Mouse (Mus musculus) bone marrow macrophage, adult 2 months (primary cell): ENCODE measurements around the gene Ankle1. TPM values are rescaled to one million over a fixed set of nuclear protein-coding genes. Genes with fewer than 3 reads are reported as not detected.

Experiments used
- H3K27ac ChIP-seq: 2 replicates; pipeline ENCODE4 v1.5.1; 2012; ENCODE audit warnings: low read depth, low read length; ENCODE audit not compliant: insufficient read depth
- H3K4me1 ChIP-seq: 2 replicates; pipeline ENCODE4 v1.6.1; 2012; ENCODE audit warnings: low read length; ENCODE audit not compliant: control insufficient read depth, insufficient read depth
- H3K4me3 ChIP-seq: 2 replicates; pipeline ENCODE4 v1.5.1; 2012; ENCODE audit warnings: mild to moderate bottlenecking, low read length, moderate library complexity; ENCODE audit not compliant: insufficient read depth
- CTCF ChIP-seq: IDR thresholded peaks from 2 replicates; pipeline ENCODE4 v1.5.1; 2012; ENCODE audit warnings: low read depth, mild to moderate bottlenecking, low read length, moderate library complexity
- POLR2A ChIP-seq: IDR thresholded peaks from 2 replicates; pipeline ENCODE4 v1.6.1; 2012; ENCODE audit warnings: mild to moderate bottlenecking, low read depth, low read length, borderline replicate concordance
- polyA plus RNA-seq: library from polyadenylated mRNA; stranded (reverse); fragments of >200 nt; gene quantifications from 2 replicates; pipeline ENCODE4 v1.2.4, GENCODE M21; 2012; ENCODE audit not compliant: missing spikeins, insufficient read depth, insufficient read length

Gene Ankle1
- polyA plus RNA-seq, result 9.8 and 14.0 TPM in 2 replicates

DNA sequence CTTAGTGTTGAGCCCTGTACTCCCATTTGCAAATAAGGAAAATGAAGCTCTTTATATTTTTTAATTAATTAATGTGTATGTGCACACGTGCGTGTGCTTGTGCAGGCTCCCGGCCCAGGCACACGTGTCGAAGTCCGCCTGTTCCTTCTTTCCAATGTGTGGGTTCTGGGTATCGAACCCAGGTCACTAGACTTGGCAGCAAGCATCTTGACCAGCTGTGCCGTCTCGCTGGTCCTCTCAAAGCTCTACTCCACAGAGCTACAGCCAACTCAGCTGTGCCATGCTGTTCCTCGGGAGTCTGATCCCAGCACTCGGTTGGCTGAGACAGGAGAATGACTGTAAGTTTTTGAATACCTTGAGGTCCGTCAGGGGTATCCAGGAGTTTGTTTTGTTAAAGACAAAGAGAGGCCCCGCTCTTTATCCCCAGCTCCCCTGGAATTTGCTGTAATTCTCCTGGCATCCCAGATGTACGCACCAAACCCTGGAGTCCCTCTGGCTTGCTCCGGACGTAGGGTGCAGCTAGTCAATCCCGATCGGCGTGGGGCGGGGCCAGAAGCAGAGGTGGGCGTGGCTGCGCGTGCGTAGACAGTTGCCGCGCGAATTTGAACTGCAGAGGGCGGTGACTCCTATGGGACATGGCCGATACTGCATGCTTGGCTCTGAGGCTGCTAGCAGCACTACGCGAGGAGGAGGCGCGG lies at the start of gene Ankle1:
Gene Ankle1, plus strand, starts transcription at position 610 of the 698 bp plus-strand sequence.
- peak within 1 kb of the TSS; percentile 64 for H3K27ac ChIP-seq
- H3K4me3 ChIP-seq, result peak within 1 kb of the TSS; percentile 79
- TF ChIP-seq POLR2A (peak; percentile 78; the same call in 1 of the 2 replicates), CTCF (no peak)
- H3K4me1 ChIP-seq, result peaks cover 20% of the 10 kb centered on the region

DNA sequence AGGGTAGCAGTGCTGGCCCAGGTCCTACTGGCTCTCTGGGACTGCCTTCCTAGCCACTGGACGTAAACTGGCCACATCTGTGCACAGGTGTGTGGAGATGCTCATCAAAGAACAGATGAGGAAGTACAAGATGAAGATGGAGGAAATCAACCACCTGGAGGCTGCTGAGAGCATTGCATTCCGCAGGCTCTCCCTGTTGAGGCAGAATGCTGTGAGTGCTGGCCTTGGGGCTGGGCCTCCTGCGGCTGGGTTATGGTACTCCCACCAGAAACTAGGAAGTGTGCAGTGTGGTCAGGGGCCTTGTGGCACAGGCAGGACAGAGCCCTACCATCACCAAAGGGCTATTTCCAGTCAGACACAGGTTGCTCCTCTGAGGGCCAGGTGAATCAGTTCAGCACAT lies 47.8 kb upstream of the Ankle1 start:
- Histone ChIP-seq H3K4me1 (no peaks in the 10 kb centered on the region), H3K4me3 (no peak overlapping the region), H3K27ac (no peak overlapping the region)
- TF ChIP-seq CTCF (no peak), POLR2A (no peak)

DNA sequence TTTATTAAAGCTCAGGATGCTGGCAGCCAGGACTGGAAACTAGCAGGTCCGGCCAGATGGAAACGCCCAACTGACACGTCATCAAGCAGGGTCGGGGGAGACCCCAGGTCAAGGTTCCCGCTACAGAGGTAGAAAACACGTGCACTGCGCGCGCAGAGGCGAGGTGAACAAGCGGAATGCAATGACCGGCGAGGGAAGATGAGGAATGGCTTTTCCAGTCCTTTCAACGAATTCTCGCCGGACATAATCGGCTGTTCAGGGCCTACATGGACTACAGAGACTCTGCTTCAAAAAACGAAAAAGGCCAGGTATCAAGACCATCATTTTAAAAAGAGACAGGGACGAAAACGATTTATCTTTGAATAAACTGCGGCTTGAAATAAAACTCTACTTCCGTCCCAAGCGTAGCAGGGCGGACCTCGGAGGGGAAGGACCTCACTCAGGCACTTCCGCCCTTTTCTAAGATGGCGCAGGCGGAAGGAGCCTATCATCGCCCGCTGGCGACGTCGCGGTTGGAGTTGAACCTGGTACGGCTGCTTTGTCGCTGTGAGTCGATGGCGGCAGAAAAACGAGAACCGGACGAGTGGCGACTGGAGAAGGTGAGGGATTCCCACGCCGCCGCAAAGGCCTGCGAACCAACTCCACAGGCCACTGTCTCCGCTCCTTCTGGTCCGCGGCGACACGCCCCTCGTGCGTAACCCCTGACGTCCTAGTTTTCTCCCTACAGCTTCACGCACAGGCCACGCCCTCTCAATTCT lies 38.9 kb upstream of the Ankle1 start, which contains the start of gene Use1:
Gene Use1, plus strand, starts transcription at position 78 of the 758 bp plus-strand sequence.
- Histone ChIP-seq H3K4me3 (peak within 1 kb of the TSS; percentile 82), H3K4me1 (peaks cover 29% of the 10 kb centered on the region), H3K27ac (peak within 1 kb of the TSS; percentile 97)
- TF ChIP-seq POLR2A, result no peak
- TF ChIP-seq CTCF, result no peak

DNA sequence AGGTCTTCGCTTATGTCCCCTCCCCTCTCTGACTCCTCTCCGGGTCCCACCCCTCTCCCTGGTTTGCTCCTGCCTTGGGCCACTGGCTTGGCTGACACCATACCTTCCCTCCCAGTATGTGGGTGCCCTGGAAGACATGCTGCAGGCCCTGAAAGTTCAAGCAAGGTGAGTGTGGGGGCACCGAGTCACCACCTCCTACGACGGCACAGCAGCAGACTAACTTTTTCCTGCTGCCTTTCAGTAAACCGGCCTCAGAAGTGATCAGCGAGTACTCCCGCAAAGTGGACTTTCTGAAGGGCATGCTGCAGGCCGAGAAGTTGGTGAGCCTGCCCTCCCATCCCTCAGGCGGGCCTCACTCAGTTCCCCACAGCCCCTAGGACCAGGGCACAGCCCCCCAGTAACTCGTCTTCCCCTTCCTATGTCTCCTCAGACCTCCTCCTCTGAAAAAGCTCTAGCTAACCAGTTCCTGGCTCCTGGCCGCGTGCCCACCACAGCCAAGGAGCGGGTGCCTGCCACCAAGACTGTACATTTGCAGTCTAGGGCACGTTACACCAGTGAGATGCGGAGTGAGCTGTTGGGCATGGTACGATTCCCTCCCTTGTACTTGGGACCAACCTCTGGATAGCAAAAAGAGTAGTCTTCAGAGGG lies 38.2 kb upstream of the Ankle1 start:
- TF ChIP-seq CTCF (0 out of 2 replicates have a peak, but pooled peaks have one; percentile 9), POLR2A (no peak)
- H3K4me1 ChIP-seq, result peaks cover 35% of the 10 kb centered on the region
- peak overlapping the region; percentile 97 for H3K27ac ChIP-seq
- H3K4me3 ChIP-seq, result peak overlapping the region; percentile 82

DNA sequence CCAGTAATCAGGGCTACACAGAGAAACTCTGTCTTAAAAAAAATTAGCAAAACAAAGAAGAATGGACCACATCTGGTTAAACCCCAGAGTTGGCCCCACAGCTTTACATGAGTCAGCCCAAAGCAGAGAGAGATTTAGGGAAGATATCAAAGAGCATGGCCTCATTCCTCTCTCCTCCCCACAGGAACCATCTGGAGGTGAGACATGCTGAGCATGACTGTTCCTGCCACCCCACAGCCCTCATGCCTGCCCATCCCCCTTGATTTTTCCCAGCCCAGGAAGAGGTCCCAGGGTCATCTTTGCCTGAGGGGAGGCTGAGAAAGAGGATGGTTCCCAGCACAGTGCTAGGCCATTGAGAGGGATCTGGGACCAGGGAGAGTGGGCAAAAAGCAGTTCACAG lies 37.4 kb upstream of the Ankle1 start:
- H3K27ac ChIP-seq, result peak overlapping the region; percentile 97
- TF ChIP-seq POLR2A, result no peak
- no peak for TF ChIP-seq CTCF
- peaks cover 36% of the 10 kb centered on the region for H3K4me1 ChIP-seq
- H3K4me3 ChIP-seq, result peak overlapping the region; percentile 82

DNA sequence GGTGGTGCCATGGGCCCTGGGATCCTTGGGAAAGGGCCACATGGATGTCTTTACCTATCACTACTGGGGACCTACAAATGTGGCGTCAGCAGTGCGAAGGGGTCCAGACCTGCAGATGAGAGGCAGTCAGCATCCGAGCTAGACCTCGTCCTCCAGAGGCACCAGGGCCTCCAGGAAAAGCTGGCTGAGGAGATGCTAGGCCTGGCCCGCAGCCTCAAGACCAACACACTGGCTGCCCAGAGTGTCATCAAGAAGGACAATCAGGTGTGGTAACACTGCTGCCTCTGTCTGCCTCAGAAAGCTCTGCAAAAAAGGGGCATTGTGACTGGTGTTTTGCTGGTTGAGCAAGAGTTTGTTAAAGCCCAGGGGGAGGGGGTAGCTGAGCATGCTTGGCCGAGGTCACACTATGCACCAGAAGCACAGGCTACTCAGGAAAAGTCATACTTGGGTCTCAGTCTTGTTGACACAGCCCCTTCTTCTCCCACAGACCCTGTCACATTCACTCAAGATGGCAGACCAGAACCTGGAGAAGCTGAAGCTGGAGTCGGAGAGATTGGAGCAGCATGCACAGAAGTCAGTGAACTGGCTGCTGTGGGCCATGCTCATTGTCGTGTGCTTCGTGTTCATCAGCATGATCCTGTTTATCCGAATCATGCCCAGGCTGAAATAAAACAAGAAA lies 36.6 kb upstream of the Ankle1 start:
- Histone ChIP-seq H3K27ac (peak overlapping the region; percentile 97), H3K4me1 (peaks cover 36% of the 10 kb centered on the region), H3K4me3 (peak overlapping the region; percentile 82)
- TF ChIP-seq CTCF, result no peak
- TF ChIP-seq POLR2A, result no peak

DNA sequence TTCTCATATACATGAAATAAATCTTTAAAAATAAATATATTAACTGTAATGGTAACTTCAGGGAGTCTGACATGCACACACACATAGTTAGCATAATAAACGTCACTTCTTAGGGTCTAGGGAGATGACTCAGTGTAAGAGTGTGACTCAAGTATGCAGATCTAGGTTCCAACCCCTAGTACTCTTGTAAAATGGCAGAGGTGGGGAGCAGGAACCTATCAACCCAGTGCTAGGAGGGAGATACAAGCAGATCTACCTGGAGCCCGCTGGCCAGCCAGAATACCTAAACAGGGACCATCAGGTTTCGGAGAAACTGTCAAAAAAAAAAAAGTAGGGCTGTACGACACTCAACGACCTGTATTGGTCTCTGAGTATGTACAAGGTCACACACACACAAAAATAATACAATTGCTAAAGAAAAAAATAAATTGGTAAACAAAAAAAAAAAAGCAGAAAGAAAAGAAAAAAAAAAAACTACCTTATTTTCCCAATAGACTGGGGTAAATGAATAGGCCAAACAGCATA lies 35.0 kb upstream of the Ankle1 start:
- TF ChIP-seq CTCF (no peak), POLR2A (no peak)
- peak overlapping the region; percentile 43 for H3K4me3 ChIP-seq
- peaks cover 36% of the 10 kb centered on the region for H3K4me1 ChIP-seq
- peak overlapping the region; percentile 65 for H3K27ac ChIP-seq

DNA sequence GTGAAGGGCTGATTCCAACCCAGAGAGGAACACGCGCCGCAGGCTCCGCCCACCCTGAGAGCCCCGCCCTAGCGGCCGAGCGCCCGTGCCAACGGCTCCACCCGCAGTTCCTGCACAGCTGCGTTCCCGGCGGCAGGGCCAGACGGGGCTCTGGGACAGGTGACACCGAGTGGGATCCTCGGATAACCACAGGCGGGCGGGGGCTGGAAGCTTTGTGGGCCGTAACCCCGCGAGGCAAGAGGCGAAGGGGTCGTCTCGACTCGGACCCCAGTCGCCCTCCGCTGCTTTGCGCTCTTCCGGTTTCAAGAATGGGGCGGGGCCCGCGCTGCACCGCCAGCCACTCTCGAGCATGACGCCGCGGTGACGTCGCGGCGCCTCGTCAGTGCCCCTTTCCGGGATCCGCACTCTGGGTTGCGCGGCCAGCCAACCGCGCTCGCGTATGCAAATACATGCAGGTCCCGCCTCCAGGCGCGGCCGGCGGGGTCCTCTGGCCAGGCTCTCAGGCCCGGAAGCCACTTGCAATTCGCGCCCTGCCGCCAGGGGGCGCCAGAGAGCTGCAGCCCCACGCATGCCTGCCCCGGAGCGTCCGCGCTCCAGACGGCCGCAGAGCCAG lies 34.5 kb upstream of the Ankle1 start, which contains the start of gene Ocel1:
Gene Ocel1, plus strand, starts transcription at position 63 of the 613 bp plus-strand sequence.
- Histone ChIP-seq H3K4me3 (peak within 1 kb of the TSS; percentile 97), H3K4me1 (peaks cover 32% of the 10 kb centered on the region)
- 0 out of 2 replicates have a peak, but pooled peaks have one; percentile 35 for TF ChIP-seq POLR2A
- peak; percentile 83 for TF ChIP-seq CTCF

More for the DNA sequence above, 34.5 kb upstream of the Ankle1 start, which contains the start of gene Ocel1:
- H3K27ac ChIP-seq, result peak within 1 kb of the TSS; percentile 97
